Mouse (Mus musculus) hindlimb bud, embryonic 11.5 days (tissue): ENCODE measurements around the gene Pptc7.

Source experiments
- DNase-seq: peaks from one replicate; pipeline ENCODE4 v3.0.0-alpha.2; 2012; ENCODE audit warnings: low read depth, low spot score; ENCODE audit errors: extremely low spot score

Gene Pptc7

GRCm38 (mm10) chr5:122324608-122325431, 40.7 kb downstream of the Pptc7 start:
- DNase-seq, result no peak

GRCm38 (mm10) chr5:122325477-122325876, 41.3 kb downstream of the Pptc7 start:
- no peak for DNase-seq

GRCm38 (mm10) chr5:122327283-122327682, 43.1 kb downstream of the Pptc7 start:
- DNase-seq, result no peak

GRCm38 (mm10) chr5:122330269-122330668, 46.1 kb downstream of the Pptc7 start:
- DNase-seq, result no peak

GRCm38 (mm10) chr5:122334682-122335081, 50.5 kb downstream of the Pptc7 start:
- DNase-seq, result no peak

GRCm38 (mm10) chr5:122336554-122337294, 52.6 kb downstream of the Pptc7 start:
- DNase-seq, result no peak

GRCm38 (mm10) chr5:122342874-122343273, 58.7 kb downstream of the Pptc7 start:
- DNase-seq, result no peak

GRCm38 (mm10) chr5:122343768-122344167, 59.6 kb downstream of the Pptc7 start:
- DNase-seq, result no peak

GRCm38 (mm10) chr5:122344260-122344659, 60.1 kb downstream of the Pptc7 start:
- DNase-seq, result peak; percentile 50

- no peak for DNase-seq
These were observed 61.6 kb downstream of the Pptc7 start for GRCm38 (mm10) chr5:122345777-122346176.

GRCm38 (mm10) chr5:122353807-122354491, 69.8 kb downstream of the Pptc7 start, which contains the start of the genes Rad9b and Vps29:
Gene Rad9b (minus strand): TSS chr5:122354233.
Gene Vps29 (plus strand): TSS chr5:122354369.
- DNase-seq, result peak; percentile 99

- DNase-seq, result no peak
These were observed 70.4 kb downstream of the Pptc7 start for GRCm38 (mm10) chr5:122354492-122355067.

- no peak for DNase-seq
These were observed 87.5 kb downstream of the Pptc7 start, which contains the start of gene Gpn3 for GRCm38 (mm10) chr5:122371591-122372191. Gene Gpn3 (plus strand): TSS chr5:122371876.

- DNase-seq, result peak; percentile 96
These were observed 88.1 kb downstream of the Pptc7 start, which contains the start of gene Fam216a for GRCm38 (mm10) chr5:122372192-122372769. Gene Fam216a (minus strand): TSS chr5:122372364.

- no peak for DNase-seq
These were observed 88.7 kb downstream of the Pptc7 start for GRCm38 (mm10) chr5:122372878-122373277.
